Mouse (Mus musculus) lung, postnatal 36 days (tissue): Measurements from ENCODE around the gene Btbd35f25.
"Not testable (repeated sequence)": the region's sequence is repeated elsewhere in the genome, so short reads cannot be mapped to it uniquely, and the experiment has no call there.

Experiments
- DNase-seq: peaks from one replicate; pipeline ENCODE4 v3.0.0; 2022; ENCODE audit warnings: mixed read lengths

Btbd35f25 gene

GRCm38 (mm10) chrX:31717056-31717455, at the start of gene Btbd35f25:
Gene Btbd35f25, minus strand, starts transcription at chrX:31717156.
- not testable (repeated sequence) for DNase-seq

DNA sequence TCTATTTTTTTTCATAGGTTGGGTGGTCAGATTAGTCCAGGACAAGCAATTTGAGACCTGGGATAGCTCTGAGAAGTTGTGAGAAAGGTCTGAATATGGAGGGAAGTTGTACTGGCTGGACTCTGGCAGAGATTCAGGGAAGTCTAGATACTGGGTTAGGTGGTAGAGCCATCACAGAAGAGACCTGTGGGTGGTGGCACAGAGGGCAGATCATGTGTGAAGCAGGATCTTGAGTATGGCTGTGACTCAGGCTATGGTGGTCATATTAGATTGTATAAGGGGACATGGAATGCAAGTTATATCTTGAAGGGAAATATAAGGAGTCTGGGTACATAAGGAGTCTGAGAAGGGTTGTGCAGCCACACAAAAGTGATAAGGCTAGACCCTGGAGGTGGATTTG, 49.3 kb upstream of the Btbd35f25 start:
- no peak for DNase-seq

GRCm38 (mm10) chrX:31764001-31764400, 47.0 kb upstream of the Btbd35f25 start:
- no peak for DNase-seq

GRCm38 (mm10) chrX:31745079-31745478, 28.1 kb upstream of the Btbd35f25 start:
- no peak for DNase-seq

GRCm38 (mm10) chrX:31736958-31737357, 20.0 kb upstream of the Btbd35f25 start:
- no peak for DNase-seq
